Mouse (Mus musculus) kidney, adult 18-20 months (tissue): ENCODE measurements at regions not wholly inside any gene's neighbourhood (a gene's known extent, or its start where the extent isn't known, plus 50 kb on each side); places are given as distances from the start of the nearest gene placed in this dataset.

ENCODE experiments used
- DNase-seq: peaks from one replicate; pipeline ENCODE4 v3.0.0; 2021

- no peak for DNase-seq
These were observed 381.5 kb downstream of the Kcnj3 start for GRCm38 (mm10) chr2:55817273-55817672.

DNA sequence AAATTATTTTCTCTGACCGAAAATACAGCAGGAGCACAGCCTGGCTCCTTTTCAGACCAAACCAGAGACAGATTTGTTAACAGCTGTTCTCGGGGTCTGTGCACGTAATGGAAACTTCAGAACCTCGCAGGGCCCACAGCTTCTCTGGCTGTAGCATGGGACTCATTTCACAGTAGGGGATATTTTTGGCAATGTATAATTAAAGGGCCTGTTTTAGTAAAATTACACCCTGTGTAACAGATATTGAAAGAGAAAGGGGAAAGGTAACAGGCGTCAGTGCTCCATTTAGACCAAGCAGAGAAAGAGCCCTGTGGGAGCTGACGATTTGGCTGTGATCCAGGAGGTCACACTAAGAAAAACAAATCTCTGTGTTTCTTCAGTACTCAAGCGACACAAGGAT, 382.4 kb downstream of the Kcnj3 start:
- DNase-seq, result no peak

- no peak for DNase-seq
These were observed 387.0 kb downstream of the Kcnj3 start for GRCm38 (mm10) chr2:55822726-55823125.

- DNase-seq, result peak; percentile 14
These were observed 405.8 kb downstream of the Kcnj3 start for GRCm38 (mm10) chr2:55841521-55841920.

- DNase-seq, result no peak
These were observed 411.1 kb downstream of the Kcnj3 start for GRCm38 (mm10) chr2:55846832-55847382.

GRCm38 (mm10) chr2:55862479-55862878, 426.7 kb downstream of the Kcnj3 start:
- no peak for DNase-seq

DNA sequence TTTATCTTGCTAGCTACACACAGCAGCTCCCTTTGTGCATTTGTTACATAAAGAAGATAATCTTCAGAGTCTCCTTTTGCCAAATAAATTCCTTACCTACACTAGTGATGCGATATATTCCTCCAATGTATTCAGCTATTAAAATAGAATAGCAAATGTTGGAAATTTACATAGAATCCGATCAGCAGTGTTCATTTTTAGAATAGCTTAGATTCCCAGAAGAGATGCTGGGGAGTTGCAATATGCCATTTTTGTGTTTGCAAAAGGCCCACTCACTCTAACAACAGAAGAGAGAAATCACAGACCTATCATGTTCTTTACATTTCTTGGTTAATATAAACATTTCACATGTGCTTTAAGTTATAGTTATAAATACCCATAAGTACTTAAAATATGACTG, 454.2 kb downstream of the Kcnj3 start:
- no peak for DNase-seq

DNA sequence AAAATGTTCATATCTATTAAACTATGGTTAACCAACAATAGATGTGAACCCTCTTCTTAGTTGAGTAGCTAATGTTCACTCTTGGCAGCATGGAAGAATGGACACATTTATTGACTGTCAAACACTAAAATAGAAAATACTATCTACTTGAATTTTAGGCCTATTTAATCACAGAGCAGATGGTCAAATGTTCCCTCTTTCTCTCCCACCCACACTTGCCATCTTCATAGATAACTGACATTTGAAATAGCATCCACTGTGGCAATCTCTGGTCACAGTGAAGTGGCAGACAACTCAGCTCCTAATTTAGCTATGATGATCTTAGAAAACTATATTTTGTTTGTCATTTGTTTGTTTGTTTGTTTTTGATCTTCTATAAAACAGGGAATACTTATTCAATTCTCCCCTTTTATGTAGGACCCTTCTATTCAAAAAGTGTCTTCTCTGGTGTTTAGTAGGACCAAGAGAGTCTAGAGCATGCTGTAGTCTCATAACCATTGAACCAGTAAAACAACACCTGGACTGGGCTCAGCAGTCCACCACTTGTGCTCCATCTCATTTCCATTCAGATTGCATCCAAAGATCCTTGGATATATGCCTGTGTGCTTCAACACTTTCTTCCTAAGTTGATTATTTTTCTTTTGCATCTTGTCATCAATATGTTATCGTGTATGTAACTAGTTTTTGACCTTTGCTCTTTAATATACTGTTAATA, 457.2 kb downstream of the Kcnj3 start:
- no peak for DNase-seq

DNA sequence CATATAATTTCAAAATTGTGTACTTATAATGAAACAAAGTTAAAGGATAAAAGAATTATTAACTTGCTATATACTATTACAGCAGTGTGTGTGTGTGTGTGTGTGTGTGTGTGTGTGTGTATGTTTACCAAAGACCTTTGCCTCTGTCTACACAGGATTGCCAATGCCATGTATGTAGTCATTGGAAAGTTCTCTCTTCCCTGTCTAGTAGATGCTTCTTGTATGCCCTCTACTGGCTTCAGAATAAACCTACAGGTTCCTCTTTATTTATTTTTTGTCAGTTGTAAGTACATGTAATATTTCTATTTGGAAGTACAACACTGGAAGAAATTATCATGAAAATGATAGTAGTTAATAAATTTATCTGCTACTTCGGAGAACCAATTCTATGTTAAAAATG, 484.5 kb downstream of the Kcnj3 start:
- no peak for DNase-seq
